Mouse (Mus musculus) myocyte (in vitro differentiated cells): Measurements from ENCODE around the gene P3h2.

Experiments used
- CEBPB ChIP-seq: IDR thresholded peaks from 2 replicates; pipeline ENCODE4 v1.6.1; 2011; ENCODE audit warnings: mild to moderate bottlenecking, moderate library complexity; ENCODE audit not compliant: poor library complexity, insufficient read depth, severe bottlenecking
- MAX ChIP-seq: IDR thresholded peaks from one replicate; pipeline ENCODE4 v1.6.1; 2011; ENCODE audit warnings: low read depth, mild to moderate bottlenecking, control low read depth
- MYOD1 ChIP-seq, 3 experiments: IDR thresholded peaks; one replicate each; pipeline ENCODE4 v1.6.1; 2011; ENCODE audit warnings: control low read depth in 2 of 3, low read depth in 2 of 3, mild to moderate bottlenecking in 2 of 3, moderate library complexity in 1 of 3; ENCODE audit not compliant: insufficient read length in 2 of 3, control insufficient read depth in 1 of 3
- MYOG ChIP-seq, 3 experiments: IDR thresholded peaks; one replicate each; pipeline ENCODE4 v1.6.1; 2011; ENCODE audit warnings: control low read depth in 2 of 3, low read depth in 2 of 3, mild to moderate bottlenecking in 2 of 3; ENCODE audit not compliant: insufficient read length in 2 of 3, control insufficient read depth in 1 of 3, insufficient read depth in 1 of 3
- POLR2A ChIP-seq: IDR thresholded peaks from one replicate; pipeline ENCODE4 v1.6.1; 2011; ENCODE audit warnings: low read depth, mild to moderate bottlenecking, control low read depth, moderate library complexity; ENCODE audit not compliant: insufficient read length
- POLR2AphosphoS2 ChIP-seq: IDR thresholded peaks from one replicate; pipeline ENCODE4 v1.6.1; 2011; ENCODE audit warnings: low read depth, control low read depth; ENCODE audit not compliant: insufficient read length
- SRF ChIP-seq: IDR thresholded peaks from one replicate; pipeline ENCODE4 v1.6.1; 2011; ENCODE audit warnings: low read depth; ENCODE audit not compliant: control insufficient read depth, insufficient read length
- TCF12 ChIP-seq: IDR thresholded peaks from one replicate; pipeline ENCODE4 v1.6.1; 2011; ENCODE audit warnings: mild to moderate bottlenecking, control low read depth; ENCODE audit not compliant: poor library complexity, insufficient read depth, severe bottlenecking
- USF1 ChIP-seq: IDR thresholded peaks from one replicate; pipeline ENCODE4 v1.6.1; 2011; ENCODE audit warnings: low read depth, mild to moderate bottlenecking, control low read depth, moderate library complexity

DNA sequence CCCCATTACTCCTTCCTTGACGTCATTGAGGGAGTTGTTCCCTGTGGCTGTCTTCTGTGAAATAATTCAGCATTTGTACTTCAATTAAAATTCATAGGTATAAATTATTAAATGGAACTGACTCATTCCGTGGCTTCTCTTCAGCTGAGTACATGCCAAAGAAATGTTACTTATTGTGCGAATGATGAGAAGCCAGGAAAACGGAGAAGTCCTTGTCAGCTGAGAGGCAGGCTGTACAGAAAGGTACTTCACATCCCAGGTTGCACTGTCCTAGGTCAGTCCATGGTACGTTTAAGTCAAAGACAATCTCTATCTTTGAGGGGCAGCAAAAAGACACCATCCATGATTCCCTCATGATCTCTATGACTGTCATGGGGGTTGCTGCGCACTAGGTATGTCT lies 148.8 kb downstream of the P3h2 start:
- TF ChIP-seq POLR2A, result no peak
- no peak for TF ChIP-seq MAX
- TF ChIP-seq TCF12, result no peak
- no peak for TF ChIP-seq MYOG (IDR thresholded peaks at IDR 0.05; ENCODE audit: control insufficient read depth in 1 of 3, insufficient read depth in 1 of 3, insufficient read length in 2 of 3, low read depth in 2 of 3)
- no peak for TF ChIP-seq USF1
- TF ChIP-seq POLR2AphosphoS2, result no peak
- TF ChIP-seq SRF, result no peak
- no peak for TF ChIP-seq CEBPB
- TF ChIP-seq MYOD1 (IDR thresholded peaks at IDR 0.05; ENCODE audit: control insufficient read depth in 1 of 3, insufficient read length in 2 of 3, low read depth in 2 of 3), result no peak
